Mouse (Mus musculus) stomach, embryonic 14.5 days (tissue): Measurements from ENCODE around the gene Plekho2. TPM values are rescaled to one million over a fixed set of nuclear protein-coding genes. Genes with fewer than 3 reads are reported as not detected.

Experiments used
- ATAC-seq: fragments of 200-750 bp; cut with Nextera tagmentation; 2 replicates; pipeline ENCODE4 v1.8.0; 2017; ENCODE audit warnings: low read depth, moderate TSS enrichment; ENCODE audit not compliant: insufficient number of reproducible peaks, insufficient read depth, low FRiP score
- H3K27ac ChIP-seq: fragments of 300-500 bp; sonication (generic); 2 replicates; pipeline ENCODE4 v1.5.1; 2014; ENCODE audit warnings: mild to moderate bottlenecking, low read length, moderate library complexity, mixed read lengths
- H3K27me3 ChIP-seq: fragments of 300-500 bp; sonication (generic); 2 replicates; pipeline ENCODE4 v1.6.1; 2014; ENCODE audit warnings: low read length, control low read depth, mixed read lengths; ENCODE audit not compliant: control insufficient read depth, insufficient read depth
- H3K36me3 ChIP-seq: fragments of 300-500 bp; sonication (generic); 2 replicates; pipeline ENCODE4 v1.6.1; 2014; ENCODE audit warnings: mild to moderate bottlenecking, control low read depth, low read length, moderate library complexity, mixed read lengths; ENCODE audit not compliant: control insufficient read depth, insufficient read depth
- H3K4me1 ChIP-seq: fragments of 300-500 bp; sonication (generic); 2 replicates; pipeline ENCODE4 v1.6.1; 2014; ENCODE audit warnings: low read length, control low read depth, mixed read lengths; ENCODE audit not compliant: control insufficient read depth, insufficient read depth
- H3K4me2 ChIP-seq: fragments of 300-500 bp; sonication (generic); replicated peaks from 2 replicates; pipeline ENCODE4 v1.6.1; 2014; ENCODE audit warnings: low read depth, low read length, control low read depth
- H3K4me3 ChIP-seq: fragments of 300-500 bp; sonication (generic); 2 replicates; pipeline ENCODE4 v1.5.1; 2014; ENCODE audit warnings: low read depth, low read length, control low read depth
- H3K9ac ChIP-seq: fragments of 300-500 bp; sonication (generic); replicated peaks from 2 replicates; pipeline ENCODE4 v1.6.1; 2014; ENCODE audit warnings: low read depth, mild to moderate bottlenecking, control low read depth, low read length, moderate library complexity, mixed read lengths
- H3K9me3 ChIP-seq: fragments of 300-500 bp; sonication (generic); 2 replicates; pipeline ENCODE4 v1.6.1; 2016; ENCODE audit warnings: low read depth, low read length, control low read depth; ENCODE audit not compliant: control insufficient read depth
- WGBS: fragments of 180-500 bp; shearing (Covaris S2); extraction: QIAGEN DNeasy Blood & Tissue Kit; methylation state at CpG from one replicate; pipeline ENCODE4 v1.1.7; 2014; 5-methylcytosine and 5-hydroxymethylcytosine counted together
- polyA plus RNA-seq: library from polyadenylated mRNA; unstranded; fragments of >200 nt; fragmentation: Nextera tagmentation; extraction: Ambion mirVana; gene quantifications from 2 replicates; pipeline ENCODE4 v1.2.1, GENCODE M21; 2014

Gene Plekho2
- polyA plus RNA-seq, 1 experiment from 2014 or later, result 21.2 TPM

GRCm38 (mm10) chr9:65525445-65526195, 54.2 kb downstream of the Plekho2 start:
- H3K27ac ChIP-seq, result no peak overlapping the region
- WGBS, result 82% methylated on average over 10 of the region's 10 CpGs
- H3K4me3 ChIP-seq, result no peak overlapping the region
- no peaks in the 10 kb centered on the region for H3K36me3 ChIP-seq
- no peaks in the 10 kb centered on the region for H3K4me1 ChIP-seq
- no peak overlapping the region for H3K4me2 ChIP-seq
- H3K27me3 ChIP-seq, result no peaks in the 10 kb centered on the region
- ATAC-seq, result no peak
- no peaks in the 10 kb centered on the region for H3K9me3 ChIP-seq
- no peak overlapping the region for H3K9ac ChIP-seq

- Histone ChIP-seq H3K4me2 (no peak overlapping the region), H3K4me3 (no peak overlapping the region), H3K4me1 (no peaks in the 10 kb centered on the region), H3K27me3 (no peaks in the 10 kb centered on the region), H3K36me3 (no peaks in the 10 kb centered on the region), H3K9me3 (no peaks in the 10 kb centered on the region), H3K9ac (no peak overlapping the region), H3K27ac (no peak overlapping the region)
- WGBS, result 24% methylated on average over 14 of the region's 14 CpGs
- ATAC-seq, result peak; percentile 65; the same call in 1 of the 2 replicates
Measured at GRCm38 (mm10) chr9:65523611-65524364, 56.1 kb downstream of the Plekho2 start.

GRCm38 (mm10) chr9:65520505-65520876, 59.3 kb downstream of the Plekho2 start:
- ATAC-seq, result no peak
- H3K4me2 ChIP-seq, result peak overlapping the region; percentile 41
- no peak overlapping the region for H3K9ac ChIP-seq
- peak overlapping the region; percentile 14; the same call in 1 of the 2 replicates for H3K4me3 ChIP-seq
- no peaks in the 10 kb centered on the region for H3K36me3 ChIP-seq
- H3K27ac ChIP-seq, result no peak overlapping the region
- no peaks in the 10 kb centered on the region for H3K4me1 ChIP-seq
- H3K9me3 ChIP-seq, result no peaks in the 10 kb centered on the region
- WGBS, result 18% methylated on average over 11 of the region's 11 CpGs
- no peaks in the 10 kb centered on the region for H3K27me3 ChIP-seq

- Histone ChIP-seq H3K36me3 (no peaks in the 10 kb centered on the region), H3K27ac (no peak within 1 kb of the TSS), H3K4me2 (peak within 1 kb of the TSS; percentile 41), H3K9ac (no peak within 1 kb of the TSS), H3K27me3 (no peaks in the 10 kb centered on the region), H3K4me3 (peak within 1 kb of the TSS; percentile 14; the same call in 1 of the 2 replicates), H3K9me3 (no peaks in the 10 kb centered on the region), H3K4me1 (no peaks in the 10 kb centered on the region)
- 0 out of 2 replicates have a peak, but pooled peaks have one; percentile 43 for ATAC-seq
- 5% methylated on average over 24 of the region's 25 CpGs for WGBS
Measured at GRCm38 (mm10) chr9:65519807-65520504, 59.9 kb downstream of the Plekho2 start, which contains the start of gene Ankdd1a. TSS of gene Ankdd1a (minus strand) at chr9:65520193.

GRCm38 (mm10) chr9:65514851-65515261, 65.0 kb downstream of the Plekho2 start:
- no peaks in the 10 kb centered on the region for H3K36me3 ChIP-seq
- no peak overlapping the region for H3K27ac ChIP-seq
- no peak for ATAC-seq
- no peak overlapping the region for H3K4me3 ChIP-seq
- H3K4me1 ChIP-seq, result no peaks in the 10 kb centered on the region
- WGBS, result 57% methylated on average over 3 of the region's 3 CpGs
- H3K9me3 ChIP-seq, result no peaks in the 10 kb centered on the region
- H3K4me2 ChIP-seq, result no peak overlapping the region
- no peak overlapping the region for H3K9ac ChIP-seq
- no peaks in the 10 kb centered on the region for H3K27me3 ChIP-seq

- Histone ChIP-seq H3K4me2 (no peak overlapping the region), H3K9ac (no peak overlapping the region), H3K4me3 (no peak overlapping the region), H3K4me1 (no peaks in the 10 kb centered on the region), H3K27me3 (no peaks in the 10 kb centered on the region), H3K9me3 (no peaks in the 10 kb centered on the region), H3K36me3 (no peaks in the 10 kb centered on the region), H3K27ac (no peak overlapping the region)
- no peak for ATAC-seq
- 69% methylated on average over 8 of the region's 8 CpGs for WGBS
Measured at GRCm38 (mm10) chr9:65514431-65514830, 65.4 kb downstream of the Plekho2 start.

GRCm38 (mm10) chr9:65512520-65512919, 67.3 kb downstream of the Plekho2 start:
- WGBS, result 68% methylated on average over 3 of the region's 3 CpGs
- H3K9me3 ChIP-seq, result no peaks in the 10 kb centered on the region
- H3K27ac ChIP-seq, result no peak overlapping the region
- H3K4me3 ChIP-seq, result no peak overlapping the region
- no peaks in the 10 kb centered on the region for H3K36me3 ChIP-seq
- H3K4me1 ChIP-seq, result no peaks in the 10 kb centered on the region
- ATAC-seq, result 0 out of 2 replicates have a peak, but pooled peaks have one; percentile 49
- no peaks in the 10 kb centered on the region for H3K27me3 ChIP-seq
- H3K9ac ChIP-seq, result no peak overlapping the region
- H3K4me2 ChIP-seq, result no peak overlapping the region

- WGBS, result 49% methylated on average over 7 of the region's 7 CpGs
- no peaks in the 10 kb centered on the region for H3K9me3 ChIP-seq
- H3K27me3 ChIP-seq, result no peaks in the 10 kb centered on the region
- H3K27ac ChIP-seq, result no peak overlapping the region
- H3K4me3 ChIP-seq, result no peak overlapping the region
- no peak overlapping the region for H3K9ac ChIP-seq
- ATAC-seq, result no peak
- H3K4me2 ChIP-seq, result no peak overlapping the region
- H3K4me1 ChIP-seq, result no peaks in the 10 kb centered on the region
- H3K36me3 ChIP-seq, result no peaks in the 10 kb centered on the region
Measured at GRCm38 (mm10) chr9:65508449-65508848, 71.4 kb downstream of the Plekho2 start.
